Mouse (Mus musculus): ENCODE data around the gene Samsn1.

- TF ChIP-seq CTCF (IDR thresholded peaks at IDR 0.05; ENCODE audit: borderline replicate concordance, control insufficient read depth, extremely low read depth, insufficient read depth, low read length, poor library complexity) (no peak), POLR2A (IDR thresholded peaks at IDR 0.05; ENCODE audit: control insufficient read depth, extremely low read depth, insufficient read depth, low read length, poor library complexity) (no peak)
Measured at GRCm38 (mm10) chr16:75977798-75978197, 44.3 kb downstream of the Samsn1 start.
